Mouse (Mus musculus): ENCODE measurements around the gene Dot1l.

GRCm38 (mm10) chr10:80763502-80763901, 8.5 kb downstream of the Dot1l start:
- TF ChIP-seq ZC3H11A (IDR thresholded peaks at IDR 0.05; ENCODE audit: borderline replicate concordance, low read depth, low read length), result no peak
- no peak for TF ChIP-seq CHD2 (IDR thresholded peaks at IDR 0.05; ENCODE audit: low read depth, low read length)
- no peak for TF ChIP-seq ZNF384 (IDR thresholded peaks at IDR 0.05; ENCODE audit: low read depth, low read length)
